Mouse (Mus musculus) myocyte (in vitro differentiated cells): ENCODE data around the gene Card9.

Experiments
- CEBPB ChIP-seq: IDR thresholded peaks from 2 replicates; pipeline ENCODE4 v1.6.1; 2011; ENCODE audit warnings: mild to moderate bottlenecking, moderate library complexity; ENCODE audit not compliant: poor library complexity, insufficient read depth, severe bottlenecking
- E2F4 ChIP-seq: IDR thresholded peaks from one replicate; pipeline ENCODE4 v1.6.1; 2011; ENCODE audit warnings: mild to moderate bottlenecking, control low read depth, moderate library complexity; ENCODE audit not compliant: insufficient read depth
- MAX ChIP-seq: IDR thresholded peaks from one replicate; pipeline ENCODE4 v1.6.1; 2011; ENCODE audit warnings: low read depth, mild to moderate bottlenecking, control low read depth
- MYOD1 ChIP-seq, 3 experiments: IDR thresholded peaks; one replicate each; pipeline ENCODE4 v1.6.1; 2011; ENCODE audit warnings: control low read depth in 2 of 3, low read depth in 2 of 3, mild to moderate bottlenecking in 2 of 3, moderate library complexity in 1 of 3; ENCODE audit not compliant: insufficient read length in 2 of 3, control insufficient read depth in 1 of 3
- MYOG ChIP-seq, 3 experiments: IDR thresholded peaks; one replicate each; pipeline ENCODE4 v1.6.1; 2011; ENCODE audit warnings: control low read depth in 2 of 3, low read depth in 2 of 3, mild to moderate bottlenecking in 2 of 3; ENCODE audit not compliant: insufficient read length in 2 of 3, control insufficient read depth in 1 of 3, insufficient read depth in 1 of 3
- POLR2A ChIP-seq: IDR thresholded peaks from one replicate; pipeline ENCODE4 v1.6.1; 2011; ENCODE audit warnings: low read depth, mild to moderate bottlenecking, control low read depth, moderate library complexity; ENCODE audit not compliant: insufficient read length
- POLR2AphosphoS2 ChIP-seq: IDR thresholded peaks from one replicate; pipeline ENCODE4 v1.6.1; 2011; ENCODE audit warnings: low read depth, control low read depth; ENCODE audit not compliant: insufficient read length
- REST ChIP-seq: IDR thresholded peaks from one replicate; pipeline ENCODE4 v1.6.1; 2011; ENCODE audit warnings: mild to moderate bottlenecking, control low read depth, moderate library complexity; ENCODE audit not compliant: insufficient read depth, insufficient read length
- TCF12 ChIP-seq: IDR thresholded peaks from one replicate; pipeline ENCODE4 v1.6.1; 2011; ENCODE audit warnings: mild to moderate bottlenecking, control low read depth; ENCODE audit not compliant: poor library complexity, insufficient read depth, severe bottlenecking
- TCF3 ChIP-seq: IDR thresholded peaks from one replicate; pipeline ENCODE4 v1.6.1; 2011; ENCODE audit warnings: low read depth, control low read depth; ENCODE audit not compliant: insufficient read length
- USF1 ChIP-seq: IDR thresholded peaks from one replicate; pipeline ENCODE4 v1.6.1; 2011; ENCODE audit warnings: low read depth, mild to moderate bottlenecking, control low read depth, moderate library complexity

DNA sequence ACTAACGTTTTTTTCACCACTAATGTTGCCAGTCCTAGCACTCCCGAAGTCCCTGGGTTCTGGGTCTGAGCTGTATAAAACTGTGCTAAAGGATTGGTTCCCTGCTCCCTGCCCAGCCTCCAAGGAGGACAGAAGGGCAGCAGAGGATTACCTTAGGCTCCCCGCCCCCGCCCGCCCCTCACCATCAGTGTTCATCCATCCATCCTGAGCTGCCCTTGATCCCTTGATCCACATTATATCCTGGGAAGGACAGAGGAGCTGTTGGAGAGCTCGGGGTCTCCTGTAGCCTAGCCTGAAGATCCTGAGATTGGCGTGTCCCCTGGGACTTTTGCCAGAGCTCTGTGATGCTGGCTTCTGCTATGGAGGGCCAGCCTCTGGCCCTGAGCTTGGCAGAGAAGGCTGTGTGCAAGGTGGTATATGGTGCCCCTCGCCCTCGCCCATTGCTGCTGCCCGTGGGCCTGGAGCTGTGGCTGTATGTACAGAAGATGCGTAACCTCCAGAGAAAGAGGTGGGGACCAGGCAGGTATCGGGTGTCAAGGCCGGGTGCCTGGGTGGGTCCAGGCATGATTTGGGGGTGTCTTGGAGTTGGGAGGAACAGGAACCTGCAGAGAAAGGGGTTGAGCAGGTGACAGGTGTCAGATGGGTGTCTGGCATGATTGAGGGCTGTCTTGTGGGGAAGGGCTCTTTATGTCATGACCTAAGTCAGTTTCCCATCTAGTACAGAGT lies 41.0 kb downstream of the Card9 start:
- TF ChIP-seq MAX (no peak), POLR2A (no peak), MYOD1 (IDR thresholded peaks at IDR 0.05; ENCODE audit: control insufficient read depth in 1 of 3, insufficient read length in 2 of 3, low read depth in 2 of 3) (no peak), POLR2AphosphoS2 (no peak), REST (no peak), USF1 (no peak), E2F4 (no peak), MYOG (IDR thresholded peaks at IDR 0.05; ENCODE audit: control insufficient read depth in 1 of 3, insufficient read depth in 1 of 3, insufficient read length in 2 of 3, low read depth in 2 of 3) (no peak), TCF12 (no peak), CEBPB (no peak), TCF3 (no peak)
